Mouse (Mus musculus): ENCODE results near the gene Plekhh1. TPM values are rescaled to one million over a fixed set of nuclear protein-coding genes. Genes with fewer than 3 reads are reported as not detected.
A peak's percentile ranks its signal among the peaks of the same experiment; 100 is the strongest.
"Not testable (repeated sequence)": the region's sequence is repeated elsewhere in the genome, so short reads cannot be mapped to it uniquely, and the experiment has no call there.

Gene Plekhh1
- polyA plus RNA-seq, 1 experiment = not detected

GRCm38 (mm10) chr12:79017994-79018399 is 11.0 kb upstream of the Plekhh1 start:
- no peak overlapping the region for H3K4me3 ChIP-seq (ENCODE audit: insufficient read depth, low read depth, low read length)
- TF ChIP-seq POLR2A (IDR thresholded peaks at IDR 0.05; ENCODE audit: insufficient read depth, low read depth, low read length) (no peak), CTCF (IDR thresholded peaks at IDR 0.05; ENCODE audit: insufficient read depth, low read depth, low read length) (no peak)
- no peaks in the 10 kb centered on the region for H3K4me1 ChIP-seq (ENCODE audit: control insufficient read depth, insufficient read depth, low read length)
- WGBS = 51% methylated on average over 4 of the region's 4 CpGs
- H3K27ac ChIP-seq (ENCODE audit: insufficient read depth, low read depth, low read length) = no peak overlapping the region

GRCm38 (mm10) chr12:79021902-79022301 is 7.1 kb upstream of the Plekhh1 start:
- no peak overlapping the region for H3K4me3 ChIP-seq (ENCODE audit: insufficient read depth, low read depth, low read length)
- no peak for TF ChIP-seq CTCF (IDR thresholded peaks at IDR 0.05; ENCODE audit: insufficient read depth, low read depth, low read length)
- no peak for TF ChIP-seq POLR2A (IDR thresholded peaks at IDR 0.05; ENCODE audit: insufficient read depth, low read depth, low read length)
- no peak overlapping the region for H3K27ac ChIP-seq (ENCODE audit: insufficient read depth, low read depth, low read length)
- no peaks in the 10 kb centered on the region for H3K4me1 ChIP-seq (ENCODE audit: control insufficient read depth, insufficient read depth, low read length)
- 88% methylated on average over 1 of the region's 1 CpGs for WGBS

GRCm38 (mm10) chr12:79022882-79023281 is 6.1 kb upstream of the Plekhh1 start:
- WGBS = 34% methylated on average over 3 of the region's 3 CpGs
- Histone ChIP-seq H3K4me3 (ENCODE audit: insufficient read depth, low read depth, low read length) (no peak overlapping the region), H3K27ac (ENCODE audit: insufficient read depth, low read depth, low read length) (no peak overlapping the region), H3K4me1 (ENCODE audit: control insufficient read depth, insufficient read depth, low read length) (no peaks in the 10 kb centered on the region)
- TF ChIP-seq POLR2A (IDR thresholded peaks at IDR 0.05; ENCODE audit: insufficient read depth, low read depth, low read length) (no peak), CTCF (IDR thresholded peaks at IDR 0.05; ENCODE audit: insufficient read depth, low read depth, low read length) (0 out of 2 replicates have a peak, but pooled peaks have one; percentile 27)

GRCm38 (mm10) chr12:79027526-79027925 is 1.4 kb upstream of the Plekhh1 start:
- H3K27ac ChIP-seq (ENCODE audit: insufficient read depth, low read depth, low read length); H3K4me3 ChIP-seq (ENCODE audit: insufficient read depth, low read depth, low read length); H3K4me1 ChIP-seq (ENCODE audit: control insufficient read depth, insufficient read depth, low read length): not testable (repeated sequence)
- 96% methylated on average over 8 of the region's 8 CpGs for WGBS

GRCm38 (mm10) chr12:79034331-79034730 is 5.4 kb downstream of the Plekhh1 start:
- 97% methylated on average over 2 of the region's 2 CpGs for WGBS
- no peak overlapping the region for H3K27ac ChIP-seq (ENCODE audit: insufficient read depth, low read depth, low read length)

GRCm38 (mm10) chr12:79035349-79035748 is 6.4 kb downstream of the Plekhh1 start:
- Histone ChIP-seq H3K4me3 (ENCODE audit: insufficient read depth, low read depth, low read length) (no peak overlapping the region), H3K27ac (ENCODE audit: insufficient read depth, low read depth, low read length) (no peak overlapping the region), H3K4me1 (ENCODE audit: control insufficient read depth, insufficient read depth, low read length) (no peaks in the 10 kb centered on the region)
- no peak for TF ChIP-seq POLR2A (IDR thresholded peaks at IDR 0.05; ENCODE audit: insufficient read depth, low read depth, low read length)
- no peak for TF ChIP-seq CTCF (IDR thresholded peaks at IDR 0.05; ENCODE audit: insufficient read depth, low read depth, low read length)
- 71% methylated on average over 3 of the region's 3 CpGs for WGBS

More at GRCm38 (mm10) chr12:79034331-79034730, 5.4 kb downstream of the Plekhh1 start:
- Histone ChIP-seq H3K4me1 (ENCODE audit: control insufficient read depth, insufficient read depth, low read length) (peaks cover 4% of the 10 kb centered on the region; the same call in 1 of the 2 replicates), H3K4me3 (ENCODE audit: insufficient read depth, low read depth, low read length) (no peak overlapping the region)
- no peak for TF ChIP-seq CTCF (IDR thresholded peaks at IDR 0.05; ENCODE audit: insufficient read depth, low read depth, low read length)
- no peak for TF ChIP-seq POLR2A (IDR thresholded peaks at IDR 0.05; ENCODE audit: insufficient read depth, low read depth, low read length)

GRCm38 (mm10) chr12:79039708-79040107 is 10.7 kb downstream of the Plekhh1 start:
- H3K4me1 ChIP-seq (ENCODE audit: control insufficient read depth, insufficient read depth, low read length) = no peaks in the 10 kb centered on the region

GRCm38 (mm10) chr12:79040201-79040827 is 11.4 kb downstream of the Plekhh1 start:
- TF ChIP-seq POLR2A (IDR thresholded peaks at IDR 0.05; ENCODE audit: insufficient read depth, low read depth, low read length) = no peak
- TF ChIP-seq CTCF (IDR thresholded peaks at IDR 0.05; ENCODE audit: insufficient read depth, low read depth, low read length) = no peak
- Histone ChIP-seq H3K4me1 (ENCODE audit: control insufficient read depth, insufficient read depth, low read length) (no peaks in the 10 kb centered on the region), H3K27ac (ENCODE audit: insufficient read depth, low read depth, low read length) (no peak overlapping the region), H3K4me3 (ENCODE audit: insufficient read depth, low read depth, low read length) (no peak overlapping the region)
- 96% methylated on average over 11 of the region's 11 CpGs for WGBS

More at GRCm38 (mm10) chr12:79039708-79040107, 10.7 kb downstream of the Plekhh1 start:
- 88% methylated on average over 8 of the region's 8 CpGs for WGBS
- H3K4me3 ChIP-seq (ENCODE audit: insufficient read depth, low read depth, low read length) = no peak overlapping the region
- TF ChIP-seq POLR2A (IDR thresholded peaks at IDR 0.05; ENCODE audit: insufficient read depth, low read depth, low read length) (no peak), CTCF (IDR thresholded peaks at IDR 0.05; ENCODE audit: insufficient read depth, low read depth, low read length) (no peak)
- H3K27ac ChIP-seq (ENCODE audit: insufficient read depth, low read depth, low read length) = no peak overlapping the region

- no peak for TF ChIP-seq CTCF (IDR thresholded peaks at IDR 0.05; ENCODE audit: insufficient read depth, low read depth, low read length)
- no peak for TF ChIP-seq POLR2A (IDR thresholded peaks at IDR 0.05; ENCODE audit: insufficient read depth, low read depth, low read length)
- Histone ChIP-seq H3K27ac (ENCODE audit: insufficient read depth, low read depth, low read length) (no peak overlapping the region), H3K4me3 (ENCODE audit: insufficient read depth, low read depth, low read length) (no peak overlapping the region), H3K4me1 (ENCODE audit: control insufficient read depth, insufficient read depth, low read length) (no peaks in the 10 kb centered on the region)
Measured at GRCm38 (mm10) chr12:79041436-79041835, 12.5 kb downstream of the Plekhh1 start.

- WGBS = 92% methylated on average over 8 of the region's 8 CpGs
- H3K4me3 ChIP-seq (ENCODE audit: insufficient read depth, low read depth, low read length) = no peak overlapping the region
- no peak overlapping the region for H3K27ac ChIP-seq (ENCODE audit: insufficient read depth, low read depth, low read length)
- TF ChIP-seq POLR2A (IDR thresholded peaks at IDR 0.05; ENCODE audit: insufficient read depth, low read depth, low read length) (no peak), CTCF (IDR thresholded peaks at IDR 0.05; ENCODE audit: insufficient read depth, low read depth, low read length) (no peak)
- no peaks in the 10 kb centered on the region for H3K4me1 ChIP-seq (ENCODE audit: control insufficient read depth, insufficient read depth, low read length)
Measured at GRCm38 (mm10) chr12:79044668-79045067, 15.7 kb downstream of the Plekhh1 start.
